Mouse (Mus musculus) retina, postnatal 1 day (tissue): ENCODE measurements at regions not wholly inside any gene's neighbourhood (a gene's known extent, or its start where the extent isn't known, plus 50 kb on each side); places are given as distances from the start of the nearest gene placed in this dataset.
"Not testable (repeated sequence)": the region's sequence is repeated elsewhere in the genome, so short reads cannot be mapped to it uniquely, and the experiment has no call there.

ENCODE experiments used
- DNase-seq: peaks from one replicate; pipeline ENCODE4 v3.0.0-alpha.2; 2012

DNA sequence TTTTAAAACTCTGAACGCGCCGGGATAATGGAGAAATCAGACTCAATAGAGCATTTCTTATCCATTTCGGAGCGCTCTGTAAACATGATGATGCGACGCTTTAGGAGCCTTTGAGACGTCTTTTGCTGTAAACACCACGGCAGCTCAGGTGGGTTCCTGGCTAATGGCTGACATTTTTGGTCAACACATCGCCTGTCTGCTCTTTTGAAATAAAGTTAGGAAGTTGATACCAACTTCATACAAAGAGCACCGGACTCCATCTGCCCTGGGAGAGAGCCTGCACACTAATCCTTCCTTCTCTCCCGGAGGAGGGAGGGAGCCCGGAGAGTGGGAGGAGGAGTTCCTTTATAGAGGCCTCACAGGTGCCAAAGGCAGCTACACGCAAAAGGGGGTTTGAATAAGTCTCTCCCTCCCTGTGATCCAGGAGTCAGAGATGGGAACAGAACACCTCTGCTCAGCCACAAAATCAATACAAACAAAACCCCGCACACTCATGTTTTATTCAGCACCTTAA lies 63.8 kb upstream of the Srsf6 start:
- DNase-seq: peak; percentile 26

DNA sequence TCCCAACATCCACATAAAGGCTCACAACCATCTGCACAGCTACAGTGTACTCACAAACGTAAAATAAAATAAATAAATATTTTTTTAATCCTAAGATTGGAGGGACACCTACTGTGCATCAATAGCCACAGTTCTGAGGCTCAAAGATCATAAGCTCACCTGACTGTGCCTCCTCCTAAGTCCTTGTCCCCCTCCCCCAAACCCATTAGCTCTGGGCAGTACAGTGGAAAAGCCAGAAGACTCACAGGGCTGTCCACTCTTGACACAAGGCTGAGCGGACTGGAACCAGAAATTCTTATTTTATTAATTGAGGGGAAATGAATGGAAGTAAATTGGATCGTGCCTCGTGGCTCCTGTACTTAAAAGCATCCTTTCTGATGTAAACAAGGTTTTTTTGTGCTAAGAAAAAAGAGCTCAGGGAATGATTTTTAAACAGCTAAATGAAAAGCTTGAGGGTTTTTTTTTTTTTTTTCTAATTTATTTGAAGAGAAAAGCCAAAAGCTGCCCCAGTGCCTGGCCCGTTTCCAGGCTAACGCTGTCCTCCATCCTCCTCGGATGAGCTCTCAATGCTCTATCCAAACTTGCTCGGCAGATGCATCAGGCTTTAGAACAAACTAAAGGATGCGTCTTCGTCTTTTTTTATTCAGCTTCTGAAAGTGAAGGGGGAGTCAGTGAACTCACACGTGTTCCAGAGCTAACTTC lies 64.6 kb upstream of the Srsf6 start:
- DNase-seq: no peak

DNA sequence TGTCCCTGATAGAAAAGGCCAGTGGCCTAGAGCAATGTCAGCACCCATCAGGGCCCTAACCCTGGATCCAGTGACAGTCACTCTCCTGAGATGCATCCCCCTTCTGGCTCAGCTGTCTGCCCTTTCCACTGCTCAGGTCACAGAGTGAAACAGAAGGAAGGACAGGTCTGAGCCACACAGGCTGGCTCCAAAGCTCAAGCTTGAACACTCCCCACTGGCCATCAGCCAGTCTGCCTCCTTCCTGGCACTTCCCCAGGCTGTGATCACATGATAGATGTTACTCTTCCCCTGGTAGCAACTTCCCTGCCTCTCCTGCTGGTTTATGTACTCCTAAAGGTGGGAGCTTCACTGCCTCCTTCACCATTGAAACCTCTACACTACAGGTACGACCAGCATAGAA lies 66.8 kb upstream of the Srsf6 start:
- DNase-seq: no peak

DNA sequence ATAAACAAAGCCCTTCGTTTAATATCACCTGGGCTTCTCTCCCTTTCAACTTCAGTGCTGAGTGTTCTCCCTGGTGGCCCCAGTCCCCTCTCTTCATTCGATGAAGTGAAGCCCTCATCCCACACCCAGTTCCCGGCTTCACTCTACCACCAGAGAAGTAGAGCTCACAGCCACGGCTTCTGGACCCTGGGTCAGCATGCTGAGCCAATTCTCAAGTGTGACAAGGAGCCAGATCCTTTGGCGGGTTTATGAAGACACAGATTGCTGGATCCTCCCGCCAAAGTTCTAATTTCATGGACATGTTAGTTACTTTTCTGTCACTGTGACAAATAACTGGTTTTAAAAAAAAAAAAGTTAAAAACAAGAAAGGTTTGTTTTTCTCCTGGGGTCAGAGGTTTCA lies 76.7 kb upstream of the Srsf6 start:
- DNase-seq: no peak

DNA sequence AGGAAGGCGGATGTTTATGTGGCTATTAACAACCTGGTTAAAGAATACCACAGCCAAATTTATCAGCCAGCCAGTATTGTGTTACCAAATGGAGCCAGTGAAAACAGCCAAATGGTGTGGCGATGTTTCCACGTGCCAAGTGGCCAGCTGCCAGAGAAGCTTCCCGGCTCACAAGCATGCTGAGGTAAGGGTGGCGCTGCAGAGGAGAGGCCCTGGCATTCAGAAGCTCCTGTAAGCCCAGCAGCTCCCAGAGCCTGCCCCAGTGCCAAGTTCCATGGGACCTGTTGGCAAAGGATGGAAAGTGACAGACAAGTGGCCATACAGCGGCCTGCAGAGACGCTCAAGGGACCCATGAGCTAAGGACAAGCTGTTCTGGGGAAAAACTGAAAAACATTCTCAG lies 77.8 kb upstream of the Srsf6 start:
- DNase-seq: no peak

DNA sequence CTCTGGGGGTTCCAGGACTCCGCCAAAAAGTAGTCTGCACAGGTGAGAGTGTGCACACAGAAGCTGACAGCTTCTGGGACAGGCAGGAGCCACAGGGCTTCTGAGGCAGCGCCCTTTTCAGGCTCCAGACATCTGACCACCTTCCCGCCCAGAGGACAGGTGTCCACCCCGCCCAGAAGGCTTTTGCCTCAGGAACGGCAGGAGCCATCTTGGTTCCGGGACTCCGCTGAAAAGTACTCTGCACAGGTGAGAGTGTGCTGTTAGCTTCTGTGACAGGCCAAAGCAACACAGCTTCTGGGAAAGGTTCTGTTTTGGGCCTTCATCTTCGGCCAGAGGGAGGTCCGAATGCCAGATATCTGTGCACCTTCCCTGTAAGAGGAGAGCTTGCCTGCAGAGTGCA lies 89.6 kb upstream of the Srsf6 start:
- DNase-seq: not testable (repeated sequence)

DNA sequence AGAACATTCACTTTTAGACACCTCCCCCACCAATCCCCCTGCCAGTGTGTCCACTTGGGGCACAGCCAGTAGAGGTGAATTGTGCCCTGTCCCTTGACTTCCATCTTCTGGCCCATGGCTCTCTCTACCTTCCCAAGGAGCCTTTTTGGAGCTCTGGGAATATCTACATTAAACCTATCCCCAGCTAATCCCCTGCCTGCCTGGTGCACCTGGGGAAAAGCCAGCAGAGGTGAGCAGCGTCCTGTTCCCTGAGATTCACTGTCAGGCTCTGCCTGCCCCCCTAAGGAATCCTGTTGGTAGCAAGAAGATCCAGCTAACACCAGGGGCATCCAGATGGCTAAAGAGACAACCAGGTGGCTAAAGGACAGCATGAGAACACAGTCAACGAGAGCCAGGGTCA lies 93.6 kb upstream of the Srsf6 start:
- DNase-seq: no peak

DNA sequence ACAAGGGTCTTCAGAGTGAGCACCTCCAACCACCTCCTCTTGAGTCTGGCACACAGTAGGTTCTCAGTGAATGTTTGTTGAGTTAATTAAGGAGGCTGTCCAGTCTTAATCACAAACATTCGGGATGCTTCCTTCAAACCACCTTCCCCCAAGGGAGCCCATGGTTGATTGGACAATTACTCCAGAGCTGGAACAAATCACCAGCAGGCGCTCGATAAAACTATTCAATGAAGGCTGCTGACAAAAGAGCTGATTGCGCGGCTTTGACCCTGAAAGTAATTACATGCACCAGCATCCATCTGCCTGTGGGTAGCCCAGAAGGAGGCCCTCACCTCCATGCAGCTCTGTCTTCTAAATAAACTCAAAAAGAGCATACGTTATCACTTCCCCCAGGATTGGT lies 97.6 kb upstream of the Srsf6 start:
- peak; percentile 51 for DNase-seq

DNA sequence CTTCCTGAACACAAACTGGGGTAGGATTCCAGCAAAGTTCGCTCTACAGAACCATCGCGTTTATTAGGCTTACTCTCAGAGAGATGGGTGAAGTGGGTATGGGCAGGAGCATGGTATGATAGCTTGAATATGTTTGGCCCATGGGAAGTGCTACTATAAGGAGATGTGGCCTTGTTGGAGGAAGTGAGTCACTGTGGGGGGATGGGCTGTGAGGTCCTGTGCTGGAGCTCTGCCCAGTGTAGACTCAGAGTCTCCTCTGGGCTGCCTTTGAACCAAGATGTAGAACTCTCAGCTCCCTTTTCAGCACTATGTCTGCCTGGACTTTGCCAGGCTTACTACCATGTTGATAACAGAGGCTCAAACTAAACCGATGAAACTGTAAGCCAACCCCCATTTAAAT lies 112.5 kb upstream of the Srsf6 start:
- no peak for DNase-seq

DNA sequence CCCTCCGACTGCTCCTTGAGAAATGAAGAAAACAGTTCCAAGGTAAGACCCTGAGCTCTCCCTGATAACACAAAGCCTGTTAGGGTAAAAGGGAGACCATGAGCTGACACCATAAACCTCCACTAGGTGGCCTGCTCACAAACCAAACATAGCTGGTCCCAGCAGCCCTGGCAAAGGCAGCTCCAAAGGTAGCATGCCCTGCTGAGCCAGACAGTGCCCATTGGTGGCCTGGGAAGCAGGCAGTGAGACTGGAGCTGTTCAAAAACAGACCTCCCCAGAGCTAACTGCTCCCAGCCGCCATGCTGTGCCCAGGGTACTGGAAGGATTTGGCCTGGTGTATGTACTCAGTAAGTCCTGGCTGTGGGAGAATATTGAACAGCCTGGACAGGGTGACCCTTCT lies 117.1 kb upstream of the Srsf6 start:
- peak; percentile 26 for DNase-seq

DNA sequence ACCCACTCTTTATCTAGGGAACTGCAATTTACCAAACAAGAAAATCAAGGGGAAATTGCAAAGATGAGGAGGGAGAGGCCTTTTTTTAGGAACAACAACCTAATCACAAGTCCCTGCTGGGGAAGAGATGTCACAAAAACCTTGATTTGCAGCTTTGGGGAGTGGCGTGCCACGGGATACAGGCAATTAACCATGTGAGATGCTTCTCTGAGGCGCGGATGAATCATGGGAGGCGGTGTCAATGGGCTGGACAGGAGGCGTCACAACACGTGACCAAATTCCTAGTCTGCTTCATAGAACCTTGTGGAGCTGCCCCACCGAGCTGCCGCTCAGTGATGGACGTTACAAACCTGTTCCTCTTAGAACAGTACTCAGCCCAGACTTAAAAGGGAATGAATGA lies 123.6 kb upstream of the Srsf6 start:
- DNase-seq: no peak

DNA sequence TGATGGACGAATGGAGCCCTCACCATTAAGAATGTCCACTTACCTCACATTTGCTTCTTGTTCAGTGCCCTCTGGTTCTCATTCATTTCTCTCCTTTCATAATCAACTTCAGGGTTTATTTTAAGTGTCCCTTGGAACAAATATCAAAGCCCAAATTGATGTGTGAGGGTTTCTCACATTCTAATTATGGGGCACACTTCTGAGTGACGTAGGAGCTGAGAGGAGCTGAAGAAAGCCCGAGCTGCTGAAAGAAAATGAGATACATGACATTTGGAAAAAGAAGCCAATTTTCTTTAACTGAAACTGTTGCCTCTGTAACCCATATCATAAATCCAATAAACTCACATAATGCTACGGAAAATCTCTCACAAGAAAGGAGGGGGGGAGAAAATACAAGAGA lies 134.8 kb upstream of the Srsf6 start:
- no peak for DNase-seq

DNA sequence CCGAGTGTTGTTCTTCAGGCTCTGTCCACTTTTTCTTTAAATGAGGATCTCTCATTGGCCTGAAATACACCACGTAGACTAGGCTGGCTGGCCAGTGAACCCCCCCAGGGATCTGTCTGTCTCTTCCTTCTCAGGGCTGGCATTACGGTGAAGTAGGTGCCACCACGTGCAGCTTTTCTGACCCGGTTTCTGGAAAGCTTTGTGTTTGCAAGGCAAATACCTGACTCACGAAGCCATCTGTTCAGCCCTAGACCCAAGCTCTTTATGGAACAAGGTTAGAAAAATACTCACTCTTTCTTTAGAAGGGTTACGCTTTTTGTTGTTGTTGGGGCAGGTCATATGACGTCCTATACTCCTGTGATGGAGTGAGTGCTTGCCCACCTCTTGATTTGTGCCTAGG lies 133.3 kb upstream of the Ptprt start:
- no peak for DNase-seq

DNA sequence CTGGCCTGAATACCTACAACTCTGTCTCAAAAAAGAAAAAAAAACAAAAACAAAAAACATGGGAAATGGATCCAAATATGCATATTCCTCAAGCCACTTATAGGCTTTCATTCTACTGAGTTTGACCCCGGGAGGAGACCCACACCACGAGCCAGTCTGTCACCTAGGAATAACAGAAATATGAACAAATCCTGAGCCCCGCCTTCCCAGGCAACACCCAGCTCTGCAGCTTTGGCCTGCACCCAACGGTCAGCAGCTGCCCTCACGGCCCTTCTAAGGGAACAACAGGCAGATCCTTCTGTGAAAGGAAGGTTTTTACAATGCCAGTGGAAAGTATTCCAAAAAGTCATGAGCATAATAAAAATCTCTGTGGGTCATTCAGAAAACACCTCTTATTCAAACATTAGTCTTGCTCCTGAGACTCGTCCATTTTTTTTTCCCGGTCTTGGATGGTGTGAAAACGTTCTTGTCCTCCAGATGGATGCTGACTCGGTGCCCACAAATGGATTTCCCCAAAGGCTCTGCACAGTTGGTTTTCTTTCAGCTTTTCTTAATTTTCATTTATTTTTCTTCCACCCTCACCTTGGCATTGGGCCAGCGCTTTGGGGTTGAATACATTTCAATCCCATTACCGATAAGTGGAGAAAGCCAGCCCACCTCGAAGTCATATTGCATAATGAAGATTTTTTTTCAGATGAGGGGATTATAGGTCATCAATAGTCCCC lies 130.6 kb upstream of the Ptprt start:
- no peak for DNase-seq

DNA sequence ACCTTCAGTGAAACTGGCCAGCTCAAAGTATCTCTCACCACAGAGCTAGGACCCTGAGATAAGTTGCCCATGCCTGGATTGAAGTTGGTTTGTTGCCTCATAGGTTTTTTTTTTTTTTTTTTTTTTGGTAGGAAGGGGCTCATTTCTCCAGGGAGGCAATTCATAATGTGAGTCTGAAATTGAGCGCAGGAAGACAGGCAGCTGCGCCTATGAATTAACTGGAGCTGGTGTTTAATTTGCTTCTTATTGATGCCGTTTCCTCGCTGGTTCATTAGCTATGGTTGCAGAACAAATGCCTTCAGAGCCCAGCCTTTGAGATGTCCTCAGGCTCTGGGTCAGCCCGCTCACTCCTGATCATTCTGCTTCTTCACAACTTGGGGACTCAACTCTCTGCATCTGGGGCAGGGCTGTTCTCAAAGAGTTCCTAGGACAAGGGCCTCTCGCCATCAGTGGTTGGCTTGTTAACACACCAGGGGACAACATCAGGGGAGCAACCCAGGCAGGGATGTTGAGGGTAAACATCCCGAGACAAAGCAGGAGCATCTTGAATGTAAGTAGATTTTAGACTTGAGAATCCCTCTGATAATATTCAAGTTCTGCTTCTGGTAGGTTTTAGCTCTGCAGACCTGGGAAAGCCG lies 123.3 kb upstream of the Ptprt start:
- DNase-seq: peak; percentile 8

DNA sequence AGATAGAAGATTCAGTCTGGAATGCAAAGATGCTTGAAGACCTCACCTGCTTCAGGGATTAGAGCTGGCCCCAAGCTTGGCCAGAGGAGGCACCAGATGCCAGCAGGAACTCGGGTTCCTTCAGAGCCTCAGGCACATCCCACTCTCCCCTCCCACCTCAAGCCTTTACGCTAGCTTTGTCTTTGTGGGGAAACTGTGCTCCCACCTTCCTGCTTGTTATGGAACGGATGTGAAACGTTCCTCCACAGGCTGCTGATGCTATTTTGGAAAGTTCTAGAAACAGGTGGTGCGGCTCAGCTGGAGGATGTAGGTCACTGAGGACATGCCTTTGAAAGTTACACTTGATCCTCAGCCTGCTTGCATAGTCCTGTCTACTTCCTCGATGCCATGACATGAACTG lies 120.7 kb upstream of the Ptprt start:
- DNase-seq: no peak

DNA sequence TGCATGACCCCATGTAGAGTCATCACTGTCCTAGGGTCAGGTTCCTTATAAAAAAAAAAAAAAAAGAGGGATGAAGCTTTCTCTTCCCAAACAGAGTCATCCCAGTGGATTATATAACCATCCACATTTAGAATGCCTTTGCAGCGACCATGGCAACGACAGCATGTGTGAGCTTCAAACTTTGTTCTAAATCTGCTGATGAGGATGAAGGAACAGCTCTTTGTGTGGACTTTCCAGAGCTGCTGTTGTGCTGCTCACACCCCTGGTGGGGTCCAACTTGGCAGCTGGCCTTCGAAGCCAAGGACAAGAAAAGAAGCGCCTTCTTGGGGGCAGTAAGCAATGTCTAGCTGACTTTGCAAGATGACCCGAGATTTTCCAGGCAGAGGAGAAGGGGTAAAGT lies 115.6 kb upstream of the Ptprt start:
- DNase-seq: no peak

DNA sequence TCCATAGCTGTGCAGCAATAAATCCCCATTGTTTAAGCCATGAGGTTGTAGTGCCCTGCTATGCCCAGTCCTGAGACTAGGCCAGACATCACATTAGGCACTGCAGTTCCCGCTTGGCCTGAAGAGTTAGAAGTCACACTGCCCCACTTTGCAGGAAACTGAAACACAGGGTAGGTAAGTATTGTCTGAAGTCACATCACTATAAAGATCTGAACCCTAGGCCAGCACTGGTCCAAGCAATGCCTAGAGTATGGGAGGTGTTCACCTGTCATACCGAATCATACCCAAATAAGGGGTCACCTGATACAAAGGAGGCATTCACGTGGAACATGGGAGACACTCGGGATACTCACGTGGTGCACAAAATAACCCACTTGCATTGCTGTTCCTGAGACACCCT lies 111.6 kb upstream of the Ptprt start:
- no peak for DNase-seq

DNA sequence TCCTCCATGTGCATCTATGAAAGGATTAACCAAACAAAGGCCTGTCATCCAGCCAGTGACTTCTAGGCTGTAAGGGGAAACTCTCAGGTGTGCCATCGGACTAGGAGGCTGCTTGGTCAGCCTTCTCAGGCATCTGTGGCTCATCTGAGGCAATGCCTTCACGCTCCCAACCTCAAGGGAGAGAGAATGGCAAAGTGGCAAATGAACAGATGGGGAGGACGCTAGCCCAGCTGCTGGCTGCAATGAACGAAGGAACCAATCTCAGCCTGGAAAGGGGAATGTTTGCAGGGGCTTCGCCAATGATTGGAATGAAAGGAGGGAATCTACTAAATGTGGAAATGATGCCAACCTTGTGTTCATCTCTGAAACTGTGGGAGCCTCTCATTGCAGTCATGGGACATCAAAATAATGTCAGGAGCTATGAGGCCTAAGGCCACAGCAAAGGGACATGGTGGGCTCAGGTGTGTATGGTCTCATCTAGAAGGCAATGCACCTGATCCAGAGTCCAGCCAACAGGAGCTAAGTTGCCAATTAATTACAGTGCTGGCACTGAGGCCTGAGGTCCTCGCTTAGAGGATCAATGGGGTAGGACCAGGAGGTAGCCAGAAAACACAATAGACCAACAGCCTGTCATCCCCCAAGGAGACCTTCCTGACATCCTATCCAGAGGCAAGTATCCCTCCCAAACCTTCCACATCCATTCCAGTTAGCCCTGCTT lies 108.9 kb upstream of the Ptprt start:
- DNase-seq: no peak

DNA sequence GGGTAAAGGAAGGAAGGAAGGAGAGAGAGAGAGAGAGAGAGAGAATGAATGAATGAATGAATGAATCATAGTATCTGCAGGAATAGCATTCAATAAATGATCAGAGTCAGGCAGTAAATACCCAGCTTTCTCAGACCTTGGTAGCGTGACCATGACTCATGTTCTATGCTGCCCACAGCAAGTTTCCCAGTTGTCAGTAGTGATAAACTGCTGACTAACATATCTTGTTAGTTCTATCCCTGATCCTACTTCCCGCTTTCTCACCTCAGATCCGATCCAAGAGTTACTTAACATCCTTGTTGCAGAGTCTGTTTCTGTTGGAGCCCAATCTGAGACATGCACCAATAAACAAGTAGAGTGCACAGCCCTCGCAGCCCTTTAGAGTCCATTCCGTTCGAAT lies 103.1 kb upstream of the Ptprt start:
- DNase-seq: no peak

DNA sequence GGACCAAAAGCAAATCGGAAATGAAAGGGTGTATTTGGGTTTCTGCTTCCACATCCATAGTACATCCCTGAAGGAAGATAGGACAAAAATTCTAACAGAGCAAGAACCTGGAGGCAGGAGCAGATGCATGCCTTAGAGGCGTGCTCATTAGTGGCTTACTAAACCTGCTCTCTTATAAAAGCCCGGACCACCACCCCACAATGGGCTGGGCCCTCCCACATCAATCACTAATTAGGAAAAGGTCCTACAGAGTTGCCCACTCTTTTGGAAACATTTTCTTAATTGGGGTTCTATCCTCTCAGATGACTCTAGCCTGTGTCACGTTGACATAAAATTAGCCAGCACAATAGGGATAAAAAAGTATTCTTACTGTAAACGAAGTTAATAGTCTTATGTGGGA lies 79.6 kb upstream of the Ptprt start:
- peak; percentile 58 for DNase-seq

DNA sequence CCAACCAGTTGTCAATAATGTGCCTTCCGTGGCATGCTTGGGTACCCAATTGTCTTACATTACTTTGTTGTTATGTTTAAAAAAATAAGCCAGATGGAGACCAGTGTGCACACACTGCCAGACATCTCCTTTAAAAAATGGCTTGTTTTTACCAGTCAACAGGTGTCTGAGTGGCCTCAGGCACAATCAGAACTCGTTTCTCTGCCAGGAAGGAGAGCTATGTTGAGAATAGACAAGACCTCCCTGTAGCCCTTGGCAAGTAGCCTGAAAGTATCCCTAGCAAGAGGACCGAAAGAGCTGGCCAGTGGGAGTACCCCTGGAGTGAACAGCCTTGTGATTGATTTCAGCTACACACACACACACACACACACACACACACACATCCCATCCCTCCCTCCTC lies 74.8 kb upstream of the Ptprt start:
- DNase-seq: peak; percentile 23

DNA sequence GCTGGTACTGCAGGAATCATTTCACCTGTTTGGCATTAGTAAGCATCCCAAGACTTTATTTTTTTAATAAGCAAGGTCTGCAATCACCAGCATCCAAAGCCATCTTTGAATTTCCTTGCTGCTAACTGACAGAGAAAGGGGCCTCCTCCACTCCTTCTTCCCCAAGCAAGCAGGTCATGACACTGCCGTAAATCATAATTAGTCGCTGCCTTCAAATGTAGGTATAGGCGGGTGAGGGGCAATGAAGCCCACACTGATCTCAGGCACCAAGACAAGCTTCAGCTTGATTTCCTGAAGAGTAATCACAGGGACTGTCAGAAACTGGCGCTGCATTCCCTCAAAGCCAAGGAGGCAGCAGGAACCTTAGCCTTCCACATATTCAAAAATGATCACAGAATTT lies 73.3 kb upstream of the Ptprt start:
- no peak for DNase-seq

DNA sequence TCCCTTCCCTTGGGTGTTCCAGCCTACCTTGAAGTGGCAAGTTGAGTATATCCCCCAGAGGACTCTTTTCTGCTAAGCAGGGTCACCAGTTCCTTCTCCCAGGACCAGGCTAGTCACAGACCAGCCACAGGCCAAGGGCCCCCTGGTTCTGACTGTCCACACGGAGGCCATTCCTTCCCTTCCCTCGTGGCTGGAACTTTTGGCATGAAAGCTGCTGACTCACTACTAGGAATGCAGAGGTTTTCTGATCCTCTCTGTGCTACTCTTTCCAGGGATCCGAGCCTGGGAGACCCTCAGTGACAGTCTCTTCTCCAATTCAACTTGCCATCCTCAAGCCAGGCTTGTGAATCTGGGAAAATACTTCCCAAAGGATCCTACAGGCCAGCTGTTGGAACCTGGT lies 59.1 kb upstream of the Ptprt start:
- DNase-seq: no peak
